Mouse (Mus musculus): ENCODE results near the gene Gm27027.

- TF ChIP-seq CTCF (IDR thresholded peaks at IDR 0.05; ENCODE audit: control insufficient read depth, insufficient read depth, insufficient replicate concordance, low read depth, low read length) (no peak), POLR2A (IDR thresholded peaks at IDR 0.05; ENCODE audit: control insufficient read depth, low read depth, low read length) (no peak)
Measured at GRCm38 (mm10) chr2:94045411-94046090, 49.4 kb upstream of the Gm27027 start.

Measured in testis, adult 2 months (tissue).